Mouse (Mus musculus): ENCODE data around the gene Pcyt2.

Gene Pcyt2

GRCm38 (mm10) chr11:120617519-120618112 lies at the start of gene Pcyt2:
TSS of gene Pcyt2 (minus strand) at chr11:120617936.
- DNase-seq = peak; percentile 97

- no peak for DNase-seq
Observed at GRCm38 (mm10) chr11:120666617-120667016, 48.9 kb upstream of the Pcyt2 start.

DNA sequence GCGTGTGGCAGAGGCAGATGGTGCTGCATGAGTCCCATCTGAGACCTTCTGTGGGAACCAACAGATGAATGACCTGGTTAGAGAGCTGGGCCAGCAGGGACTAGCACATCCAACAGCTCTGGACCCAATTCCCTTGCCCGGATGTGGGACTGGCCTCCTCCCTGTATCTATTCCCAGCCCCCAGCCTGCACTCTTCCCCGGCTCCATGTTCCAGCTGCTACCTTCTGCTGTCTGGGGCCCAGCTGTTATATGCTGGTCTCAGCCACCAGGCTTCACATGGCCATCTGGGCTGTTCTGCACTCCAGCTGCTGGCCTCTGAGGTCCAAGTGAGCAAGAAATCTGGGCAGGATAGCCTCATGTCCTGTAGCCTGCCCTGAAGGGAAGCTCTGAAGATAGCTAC lies 47.7 kb upstream of the Pcyt2 start:
- DNase-seq = no peak

DNA sequence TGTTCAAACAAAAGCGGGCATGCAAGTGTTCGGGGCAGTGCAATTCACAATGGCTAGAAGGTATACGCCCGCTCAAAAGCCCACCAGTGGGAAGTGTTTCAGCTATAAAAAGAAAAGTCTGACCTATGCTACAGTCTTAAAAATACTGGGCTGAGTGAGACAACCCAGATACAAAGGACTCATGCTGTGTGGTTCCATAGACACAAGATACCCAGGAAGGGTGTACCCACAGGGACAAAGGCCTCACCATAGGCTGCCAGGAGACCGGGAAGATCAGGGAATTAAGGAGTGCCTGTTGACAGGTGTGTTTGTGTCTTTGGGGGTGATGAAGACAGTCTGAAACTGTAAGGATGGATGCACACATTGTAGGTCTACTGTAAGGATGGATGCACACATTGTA lies 46.0 kb upstream of the Pcyt2 start:
- DNase-seq = no peak

GRCm38 (mm10) chr11:120662759-120663158 lies 45.0 kb upstream of the Pcyt2 start:
- DNase-seq = no peak

DNA sequence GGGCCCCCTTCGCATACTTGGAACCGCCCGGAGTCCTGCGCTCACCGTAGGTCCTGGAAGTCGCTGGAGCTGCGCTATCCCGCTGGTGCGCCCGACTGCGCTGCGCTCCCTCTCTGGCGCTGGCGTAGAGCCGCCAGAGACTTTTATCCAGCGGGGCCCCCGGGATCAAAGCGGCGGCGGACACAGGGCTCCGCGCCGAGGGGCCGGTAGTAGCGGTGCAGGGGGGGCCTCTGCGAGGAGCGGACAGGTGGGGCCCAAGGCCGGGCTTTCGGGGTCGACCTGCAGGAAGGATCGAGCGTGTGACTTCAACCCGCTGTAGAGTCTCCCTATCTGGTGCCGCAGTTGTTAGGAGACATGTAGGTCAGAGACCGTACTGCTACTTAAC lies 43.3 kb upstream of the Pcyt2 start, which contains the start of gene Notum:
TSS of gene Notum (minus strand) at position 100 of the 385 bp plus-strand sequence.
- no peak for DNase-seq

GRCm38 (mm10) chr11:120660301-120661075 lies 42.8 kb upstream of the Pcyt2 start:
- peak; percentile 41 to 45 for DNase-seq

DNA sequence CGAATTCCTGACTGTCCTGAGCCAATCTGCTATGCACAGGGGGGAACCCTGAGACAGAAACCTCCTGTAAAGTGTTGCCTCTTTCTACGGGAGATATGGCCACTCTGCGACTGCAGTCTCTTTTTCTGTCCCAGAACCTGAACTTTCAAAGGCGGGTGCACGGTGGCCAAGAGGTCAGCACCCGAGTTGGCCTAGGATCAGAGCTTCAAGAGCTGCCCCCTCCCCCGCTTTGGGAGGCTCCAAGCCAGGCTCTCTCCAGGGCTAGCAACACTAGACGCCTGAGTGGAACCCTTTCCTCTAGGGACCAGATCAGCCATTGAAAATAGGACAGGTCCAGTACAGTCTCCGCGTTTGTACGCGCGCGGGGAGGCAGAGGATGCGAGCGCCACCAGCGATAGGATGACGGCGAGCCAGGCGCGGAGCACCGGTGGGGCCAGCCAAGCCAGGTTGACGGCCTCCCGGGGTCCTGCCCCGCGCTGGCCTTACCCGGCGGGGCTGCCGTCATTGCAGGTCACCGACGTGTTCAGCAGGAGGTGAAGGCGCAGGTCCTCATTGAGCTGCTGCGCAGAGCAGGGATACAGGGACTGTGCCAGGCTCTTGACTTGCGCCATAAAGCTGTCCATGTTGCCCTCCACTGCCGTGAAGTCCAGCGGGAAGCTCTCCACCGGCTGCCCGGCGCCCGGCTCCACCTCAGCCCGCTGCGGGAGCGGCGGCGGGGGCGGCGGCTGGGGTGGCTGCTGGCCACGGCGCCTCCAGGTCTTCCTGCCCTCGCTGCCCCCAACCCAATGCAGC lies 42.0 kb upstream of the Pcyt2 start:
- peak; percentile 17 to 32 for DNase-seq

GRCm38 (mm10) chr11:120658876-120659410 lies 41.2 kb upstream of the Pcyt2 start:
- DNase-seq = peak; percentile 85

DNA sequence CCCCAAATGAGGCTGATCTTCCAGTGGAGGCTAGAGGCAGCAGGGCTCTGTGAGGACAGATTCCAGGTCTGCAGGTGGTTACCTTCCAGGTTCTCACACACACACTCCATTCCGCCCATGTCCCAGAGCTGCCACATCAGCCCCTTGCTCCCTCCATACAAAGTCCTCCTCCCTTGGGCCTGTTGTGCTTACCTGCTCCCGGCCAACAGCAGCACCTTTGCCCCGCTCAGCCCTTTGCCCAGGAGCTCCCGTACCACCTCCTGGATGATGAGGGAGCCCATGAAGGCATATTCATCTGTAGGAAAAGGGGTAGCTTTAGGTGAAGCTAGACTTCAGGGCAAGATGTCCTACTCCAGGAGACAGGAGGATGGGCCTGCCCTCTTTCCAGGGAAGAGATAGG lies 39.6 kb upstream of the Pcyt2 start:
- DNase-seq = no peak

DNA sequence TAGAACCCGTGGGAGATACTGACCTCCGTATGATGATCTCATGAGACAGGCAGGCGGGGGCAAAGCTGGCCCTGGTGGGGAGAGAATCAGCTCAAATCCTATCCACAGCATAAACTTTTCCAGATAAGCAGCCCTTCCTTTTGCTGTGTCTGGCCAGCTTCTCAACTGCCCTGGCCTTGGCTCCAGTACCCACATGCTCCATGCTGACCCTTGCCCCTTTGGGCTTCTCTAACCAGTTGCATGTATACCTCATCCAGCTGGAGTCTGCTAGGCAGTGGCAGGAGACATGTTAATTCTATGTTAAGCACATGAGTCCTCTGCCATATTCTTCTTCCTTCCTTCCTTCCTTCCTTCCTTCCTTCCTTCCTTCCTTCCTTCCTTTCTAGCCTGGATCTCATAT lies 37.0 kb upstream of the Pcyt2 start:
- no peak for DNase-seq

- no peak for DNase-seq
Observed at GRCm38 (mm10) chr11:120651872-120652271, 34.1 kb upstream of the Pcyt2 start.

- DNase-seq = peak; percentile 43 to 53
Observed at GRCm38 (mm10) chr11:120648001-120648476, 30.3 kb upstream of the Pcyt2 start, which contains the start of gene Myadml2. TSS of gene Myadml2 (minus strand) at chr11:120648158.

DNA sequence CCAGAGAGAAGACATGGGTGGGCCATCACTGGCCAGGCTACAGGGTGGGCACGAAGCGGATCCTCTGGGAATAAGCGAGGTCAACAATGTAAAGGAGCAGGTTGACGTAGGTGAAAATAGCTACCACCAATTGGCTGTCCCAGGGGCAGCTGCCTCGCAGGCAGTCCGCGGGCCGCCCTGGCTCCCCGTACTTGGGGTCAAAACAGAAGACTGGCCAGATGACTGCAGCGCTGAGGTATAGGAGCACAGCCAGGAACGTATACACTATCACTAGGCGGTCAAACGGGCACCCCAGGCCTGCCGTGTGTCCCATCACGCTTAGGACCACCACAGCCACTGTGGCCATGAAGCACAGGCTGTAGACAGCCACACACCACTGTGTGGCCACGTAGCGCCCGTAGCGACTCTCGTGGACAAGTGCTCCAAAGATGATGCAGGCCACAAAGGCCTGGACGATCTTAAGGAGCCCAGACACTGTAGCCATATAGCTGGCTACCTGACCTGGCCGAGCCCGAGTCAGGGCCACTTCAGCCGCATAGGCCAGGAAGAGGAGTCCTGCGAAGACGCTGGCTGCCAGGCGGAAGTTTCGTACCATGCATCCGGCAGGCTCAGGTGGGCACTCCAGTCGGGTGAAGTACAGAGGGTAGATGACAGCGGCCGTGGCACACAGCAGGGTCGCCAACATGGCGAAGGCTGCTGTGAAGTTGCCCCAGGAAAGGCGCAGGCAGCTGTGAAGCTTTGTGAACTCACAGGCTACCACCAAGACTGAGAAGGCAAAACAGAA lies 29.5 kb upstream of the Pcyt2 start:
- no peak for DNase-seq

- peak; percentile 91 to 92 for DNase-seq
Observed at GRCm38 (mm10) chr11:120643601-120643987, 25.9 kb upstream of the Pcyt2 start, which contains the start of gene Pycr1. TSS of gene Pycr1 (minus strand) at chr11:120643769.

GRCm38 (mm10) chr11:120642939-120643600 lies 25.3 kb upstream of the Pcyt2 start:
- peak in 1 of 2 experiments; percentile 39 for DNase-seq

DNA sequence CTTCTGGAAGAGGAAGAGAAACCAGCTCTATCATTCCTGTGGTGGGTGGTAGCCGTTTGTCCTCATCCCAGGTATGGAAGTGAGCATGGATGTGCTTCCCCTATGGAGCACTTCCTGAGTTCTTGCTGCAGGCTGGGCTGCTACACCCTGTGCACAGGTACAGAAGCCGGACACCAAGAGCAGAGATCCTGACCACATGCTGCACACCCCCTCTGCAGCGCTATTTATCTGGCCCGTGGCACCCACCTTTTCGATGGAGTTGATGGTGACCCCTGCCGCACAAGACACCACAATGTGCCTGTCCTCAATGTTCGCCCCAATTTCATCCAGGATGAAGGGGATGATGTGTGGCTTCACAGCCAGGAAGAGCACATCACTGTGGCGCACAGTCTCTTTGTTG lies 24.1 kb upstream of the Pcyt2 start:
- DNase-seq = no peak

GRCm38 (mm10) chr11:120641255-120641654 lies 23.5 kb upstream of the Pcyt2 start:
- DNase-seq = no peak

DNA sequence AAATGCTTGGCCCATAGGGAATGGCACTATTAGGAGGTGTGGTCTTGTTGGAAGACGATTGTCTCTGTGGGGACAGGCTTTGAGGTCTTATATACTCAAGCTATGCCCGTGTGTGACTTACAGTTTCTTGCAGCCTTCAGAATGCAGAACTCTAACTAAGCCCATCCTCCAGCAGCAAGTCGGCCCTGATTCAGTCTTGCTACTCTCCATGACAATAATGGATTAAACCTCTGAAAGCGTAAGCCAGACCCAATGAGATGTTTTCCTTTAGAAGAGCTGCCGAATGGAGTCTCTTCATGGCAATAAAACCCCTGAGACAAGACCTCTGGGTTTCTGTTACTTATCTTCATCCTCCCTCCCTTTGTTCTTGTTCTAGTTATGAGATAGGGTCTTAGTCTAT lies 17.1 kb upstream of the Pcyt2 start:
- DNase-seq = no peak

- peak; percentile 88 to 90 for DNase-seq
Observed at GRCm38 (mm10) chr11:120633520-120634343, 16.0 kb upstream of the Pcyt2 start, which contains the start of gene Mafg. TSS of gene Mafg (minus strand) at chr11:120633600.
